Mouse (Mus musculus) CH12.LX (cell line): ENCODE measurements around the gene Nos1ap. TPM values are rescaled to one million over a fixed set of nuclear protein-coding genes. Genes with fewer than 3 reads are reported as not detected.

ENCODE experiments used
- DNase-seq: peaks from one replicate; pipeline ENCODE4 v3.0.0-alpha.2; 2013; ENCODE audit errors: extremely low read depth
- H3K27ac ChIP-seq: 2 replicates; pipeline ENCODE4 v1.5.1; 2012; ENCODE audit warnings: low read depth, mild to moderate bottlenecking, control low read depth, moderate library complexity; ENCODE audit not compliant: insufficient read depth
- H3K27me3 ChIP-seq: replicated peaks from 2 replicates; pipeline ENCODE3; 2012; ENCODE audit warnings: inconsistent platforms
- H3K36me3 ChIP-seq, 2 experiments: replicated peaks in 1 of 2; 2 replicates each; pipeline versions ENCODE3 to v1.6.1; 2012; ENCODE audit warnings: inconsistent platforms in 1 of 2, low read length in 1 of 2, mild to moderate bottlenecking in 1 of 2, mixed read lengths in 1 of 2, moderate library complexity in 1 of 2; ENCODE audit not compliant: control insufficient read depth in 1 of 2, insufficient read depth in 1 of 2
- H3K4me1 ChIP-seq, 2 experiments: 2 replicates each; pipeline ENCODE4 v1.6.1; 2012; ENCODE audit warnings: inconsistent platforms in 1 of 2, moderate library complexity in 1 of 2; ENCODE audit not compliant: insufficient read depth in 2 of 2, control insufficient read depth in 1 of 2
- H3K4me2 ChIP-seq: 2 replicates; pipeline ENCODE4 v1.6.1; 2012; ENCODE audit warnings: low read depth, mild to moderate bottlenecking, control low read depth; ENCODE audit not compliant: poor library complexity, insufficient read depth, severe bottlenecking
- H3K4me3 ChIP-seq, 3 experiments: fragments of 150-350 bp in 1 of 3; sonication (generic) in 1 of 3; replicated peaks in 1 of 3; 2 replicates each; pipeline versions ENCODE3 to v1.5.1; 2011 to 2012; ENCODE audit warnings: low read depth in 2 of 3, low read length in 2 of 3, mild to moderate bottlenecking in 2 of 3, moderate library complexity in 2 of 3, control low read depth in 1 of 3, improper control_type of control experiment in 1 of 3, inconsistent platforms in 1 of 3, mixed read lengths in 1 of 3; ENCODE audit not compliant: poor library complexity in 1 of 3
- H3K79me2 ChIP-seq: replicated peaks from 2 replicates; pipeline ENCODE4 v1.6.1; 2012; ENCODE audit warnings: mild to moderate bottlenecking, moderate library complexity; ENCODE audit not compliant: control insufficient read depth, poor library complexity, insufficient read depth, severe bottlenecking; ENCODE audit errors: extremely low read depth
- H3K9ac ChIP-seq: 2 replicates; pipeline ENCODE4 v1.6.1; 2012; ENCODE audit warnings: low read depth, mild to moderate bottlenecking, control low read depth, moderate library complexity; ENCODE audit not compliant: insufficient read depth
- H3K9me3 ChIP-seq: replicated peaks from 2 replicates; pipeline ENCODE3; 2012; ENCODE audit warnings: low read length, inconsistent platforms, mixed read lengths
- CHD1 ChIP-seq: IDR thresholded peaks from 2 replicates; pipeline ENCODE4 v1.6.1; 2012; ENCODE audit warnings: low read depth, low read length, improper control_type of control experiment, inconsistent platforms
- CHD2 ChIP-seq: IDR thresholded peaks from 2 replicates; pipeline ENCODE4 v1.6.1; 2011; ENCODE audit warnings: low read length, improper control_type of control experiment
- E2F4 ChIP-seq: IDR thresholded peaks from 2 replicates; pipeline ENCODE4 v1.6.1; 2011; ENCODE audit warnings: low read depth, low read length, improper control_type of control experiment; ENCODE audit not compliant: insufficient replicate concordance
- ELF1 ChIP-seq: IDR thresholded peaks from 2 replicates; pipeline ENCODE4 v1.6.1; 2014; ENCODE audit warnings: low read depth, mild to moderate bottlenecking, inconsistent platforms, low read length, improper control_type of control experiment
- EP300 ChIP-seq: IDR thresholded peaks from 2 replicates; pipeline ENCODE4 v1.6.1; 2011; ENCODE audit warnings: low read length, improper control_type of control experiment
- IRF4 ChIP-seq: IDR thresholded peaks from 2 replicates; pipeline ENCODE4 v1.6.1; 2014; ENCODE audit warnings: low read depth, mild to moderate bottlenecking, inconsistent platforms, low read length, improper control_type of control experiment
- JUN ChIP-seq: IDR thresholded peaks from 2 replicates; pipeline ENCODE4 v1.6.1; 2011; ENCODE audit warnings: low read depth, mild to moderate bottlenecking, low read length, improper control_type of control experiment, moderate library complexity; ENCODE audit not compliant: insufficient read depth
- KAT2A ChIP-seq: IDR thresholded peaks from 2 replicates; pipeline ENCODE4 v1.6.1; 2012; ENCODE audit warnings: low read length, improper control_type of control experiment, inconsistent platforms; ENCODE audit not compliant: insufficient replicate concordance
- MAZ ChIP-seq: IDR thresholded peaks from 2 replicates; pipeline ENCODE4 v1.6.1; 2012; ENCODE audit warnings: low read depth, mild to moderate bottlenecking, inconsistent platforms, low read length, improper control_type of control experiment, moderate library complexity
- MEF2A ChIP-seq: IDR thresholded peaks from 2 replicates; pipeline ENCODE4 v1.6.1; 2014; ENCODE audit warnings: low read depth, mild to moderate bottlenecking, inconsistent platforms, low read length, improper control_type of control experiment, borderline replicate concordance
- NELFE ChIP-seq: IDR thresholded peaks from 2 replicates; pipeline ENCODE4 v1.6.1; 2011; ENCODE audit warnings: low read depth, low read length, improper control_type of control experiment
- NRF1 ChIP-seq: IDR thresholded peaks from 2 replicates; pipeline ENCODE4 v1.6.1; 2014; ENCODE audit warnings: low read depth, mild to moderate bottlenecking, inconsistent platforms, low read length, improper control_type of control experiment, moderate library complexity
- PAX5 ChIP-seq: IDR thresholded peaks from 2 replicates; pipeline ENCODE4 v1.6.1; 2012; ENCODE audit warnings: low read length, inconsistent platforms, mixed read lengths
- POLR2AphosphoS2 ChIP-seq: IDR thresholded peaks from 2 replicates; pipeline ENCODE4 v1.6.1; 2011; ENCODE audit warnings: low read depth, low read length, improper control_type of control experiment
- SIN3A ChIP-seq: IDR thresholded peaks from 2 replicates; pipeline ENCODE4 v1.6.1; 2012; ENCODE audit warnings: low read length, improper control_type of control experiment, inconsistent platforms
- TBP ChIP-seq: conservative IDR thresholded peaks from 2 replicates; pipeline ENCODE4 v1.6.1; 2011; ENCODE audit warnings: low read depth, low read length, improper control_type of control experiment
- USF1 ChIP-seq: IDR thresholded peaks from 2 replicates; pipeline ENCODE4 v1.6.1; 2014; ENCODE audit warnings: low read depth, mild to moderate bottlenecking, inconsistent platforms, low read length, improper control_type of control experiment
- USF2 ChIP-seq: conservative IDR thresholded peaks from 2 replicates; pipeline ENCODE4 v1.6.1; 2011; ENCODE audit warnings: low read depth, low read length, improper control_type of control experiment
- ZC3H11A ChIP-seq: IDR thresholded peaks from 2 replicates; pipeline ENCODE4 v1.6.1; 2012; ENCODE audit warnings: low read depth, mild to moderate bottlenecking, inconsistent platforms, low read length, improper control_type of control experiment
- ZKSCAN1 ChIP-seq: IDR thresholded peaks from 2 replicates; pipeline ENCODE4 v1.6.1; 2012; ENCODE audit warnings: low read depth, inconsistent platforms, low read length, improper control_type of control experiment, borderline replicate concordance
- dilution Hi-C: fragments of 300-500 bp; cut with MboI; formaldehyde crosslinking; loops from 2 replicates; pipeline ENCODE4 v1.14.3; 2020; ENCODE audit warnings: low sequenced_read_pairs; ENCODE audit not compliant: extremely low pct_unique_long_range_greater_than_20kb, extremely low pct_ligation_motif_present
- in situ Hi-C: fragments of 300-500 bp; cut with MboI; formaldehyde crosslinking; loops from 3 replicates; pipeline ENCODE4 v1.14.3; 2019; ENCODE audit warnings: low sequenced_read_pairs, low pct_ligation_motif_present, low pct_unique_long_range_greater_than_20kb, mixed read lengths
- polyA plus RNA-seq: library from polyadenylated mRNA; unstranded; fragments of >175 nt; gene quantifications from 2 replicates; pipeline ENCODE4 v1.2.1, GENCODE M21; 2012; ENCODE audit warnings: low read depth; ENCODE audit not compliant: insufficient read length
- total RNA-seq, 2 experiments: library from RNA; depleted of rRNA; stranded (reverse); fragments of 300-350 nt in 1 of 2; fragments of >200 nt in 1 of 2; gene quantifications; 2 replicates each; pipeline ENCODE4 v1.2.3; 2012 to 2014

Gene Nos1ap
- total and polyA plus RNA-seq, 3 experiments: not detected

- no peak for TF ChIP-seq IRF4
Measured at GRCm38 (mm10) chr1:170564926-170565325, 24.7 kb downstream of the Nos1ap start (continued).

- H3K27ac ChIP-seq: no peak overlapping the region
- TF ChIP-seq NELFE (no peak), NRF1 (no peak), CHD2 (no peak), USF1 (no peak), ELF1 (no peak), IRF4 (no peak), MAZ (no peak), MEF2A (no peak), POLR2AphosphoS2 (no peak), ZC3H11A (no peak), KAT2A (no peak), ZKSCAN1 (no peak), EP300 (no peak)
- no peak overlapping the region for H3K4me2 ChIP-seq
- H3K36me3 ChIP-seq: no peaks in the 10 kb centered on the region
- in situ Hi-C loops (no loop called here), dilution Hi-C loops (no loop called here)
- H3K9ac ChIP-seq: no peak overlapping the region
- H3K27me3 ChIP-seq: no peaks in the 10 kb centered on the region
- no peak for DNase-seq
- H3K4me3 ChIP-seq: no peak overlapping the region
- no peaks in the 10 kb centered on the region; a peak in 1 of 4 replicates for H3K4me1 ChIP-seq
- no peaks in the 10 kb centered on the region for H3K9me3 ChIP-seq
- H3K79me2 ChIP-seq: no peaks in the 10 kb centered on the region
Measured at GRCm38 (mm10) chr1:170562431-170562830, 27.2 kb downstream of the Nos1ap start.

DNA sequence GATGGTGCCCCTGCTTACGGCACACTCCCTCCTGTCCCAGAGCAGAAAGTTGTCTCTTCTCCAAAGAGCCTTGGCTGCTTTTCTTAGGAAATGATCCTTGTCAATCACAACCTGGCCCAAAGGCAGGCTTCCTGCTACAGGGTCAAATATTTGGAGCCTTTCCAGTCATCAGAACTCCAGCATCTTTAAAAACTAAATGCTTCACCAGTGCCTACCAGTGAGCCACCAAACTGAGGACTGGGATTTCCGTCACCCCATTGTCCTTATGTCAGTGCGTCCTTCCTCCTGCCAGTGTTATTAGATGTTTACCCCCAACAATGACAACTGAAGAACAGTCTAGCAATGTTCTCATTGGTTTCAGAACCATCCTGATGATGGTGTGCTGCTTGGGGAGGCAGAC lies 28.9 kb downstream of the Nos1ap start:
- no peak for DNase-seq
- no peaks in the 10 kb centered on the region for H3K36me3 ChIP-seq
- H3K27ac ChIP-seq: no peak overlapping the region
- no peak overlapping the region for H3K4me3 ChIP-seq
- in situ Hi-C loops (no loop called here), dilution Hi-C loops (no loop called here)
- H3K4me2 ChIP-seq: no peak overlapping the region
- TF ChIP-seq CHD1 (no peak), USF2 (no peak), PAX5 (no peak), EP300 (no peak), KAT2A (no peak), MAZ (no peak), POLR2AphosphoS2 (no peak), JUN (no peak), SIN3A (no peak), ZC3H11A (no peak), E2F4 (no peak), MEF2A (no peak), TBP (no peak), ZKSCAN1 (no peak)
- no peaks in the 10 kb centered on the region; a peak in 1 of 4 replicates for H3K4me1 ChIP-seq
- no peaks in the 10 kb centered on the region for H3K79me2 ChIP-seq
- no peak overlapping the region for H3K9ac ChIP-seq
- no peaks in the 10 kb centered on the region for H3K9me3 ChIP-seq
- no peaks in the 10 kb centered on the region for H3K27me3 ChIP-seq
